Mouse (Mus musculus) liver, adult 2 months (tissue): ENCODE results near the gene Tbcb.

Source experiments
- CTCF ChIP-seq: fragments of 200-500 bp; IDR thresholded peaks from 2 replicates; pipeline ENCODE4 v1.5.1; 2011; ENCODE audit warnings: low read depth, low read length, control low read depth
- POLR2A ChIP-seq: fragments of 200-500 bp; IDR thresholded peaks from 2 replicates; pipeline ENCODE4 v1.6.1; 2011; ENCODE audit warnings: low read length, control low read depth; ENCODE audit not compliant: insufficient read depth; ENCODE audit errors: extremely low read depth

DNA sequence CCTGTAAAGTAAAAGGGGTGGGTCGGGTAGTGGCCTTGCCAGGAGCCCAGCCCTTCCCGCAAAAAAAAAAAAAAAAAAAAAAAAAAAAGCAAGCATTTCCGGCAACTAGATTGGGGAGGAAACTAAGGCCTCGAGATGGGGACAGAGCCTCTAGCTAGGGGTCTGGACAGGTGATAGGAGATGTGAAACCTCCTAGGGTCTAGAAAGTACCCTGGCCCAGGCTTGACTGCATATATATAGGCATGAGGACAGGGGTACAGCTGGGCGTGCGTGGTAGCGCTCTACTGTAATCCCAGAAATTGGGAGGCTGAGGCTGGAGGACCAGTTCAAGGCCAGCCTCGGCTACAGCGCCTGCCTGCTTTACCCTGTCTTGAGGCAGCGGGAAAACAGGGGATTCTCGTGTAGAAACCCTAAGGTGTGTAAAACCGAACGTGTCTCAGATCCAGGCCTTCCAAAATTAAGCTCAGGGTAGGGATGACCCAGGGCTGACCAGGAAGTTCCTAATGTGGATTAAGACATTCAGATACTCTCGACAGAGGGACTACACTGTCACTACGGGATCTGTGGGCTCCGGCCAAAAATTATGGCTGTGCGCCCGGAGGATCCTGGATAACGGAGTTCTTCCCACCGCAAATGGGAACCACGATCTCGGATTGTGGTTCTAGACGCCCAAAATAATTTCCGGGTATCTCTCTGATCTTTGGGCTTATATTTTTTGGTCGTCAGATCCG lies 37.8 kb downstream of the Tbcb start:
- TF ChIP-seq POLR2A (no peak), CTCF (no peak)
